ENCODE assay signal across 8 mouse cellular contexts in genomic region chr1:77461877-77462615, GRCm38 (mm10). TPM values are rescaled to one million over a fixed set of nuclear protein-coding genes. Genes with fewer than 3 reads are reported as not detected.
DNase-seq lines count a peak whose midpoint lies in the region; ATAC-seq and TF ChIP-seq lines count a peak whose summit lies in the region.
"Had no signal": no experiment of that assay in that cellular context is flagged by ENCODE, and none has a peak within 500 bp of the region (broad histone marks: within the 10 kb centered on the region; RNA-seq: fewer than 3 reads in every experiment).

No protein-coding gene starts in this region.

- ATAC-seq in midbrain, embryonic 16.5 days: no peak
- ATAC-seq in stomach, embryonic 14.5 days (ENCODE audit: insufficient number of reproducible peaks, insufficient read depth, low FRiP score, low read depth): peak; percentile 49; the same call in 1 of the 2 replicates
- ATAC-seq in liver, postnatal 0 days: no peak
- ATAC-seq in cerebellum, adult (ENCODE audit: insufficient number of reproducible peaks, low FRiP score, low TSS enrichment): no peak

- WGBS in midbrain, embryonic 10.5 days: 11% methylated on average over 3 of the region's 3 CpGs
- whole genome bisulfite sequencing in midbrain, embryonic 16.5 days: 11% methylated on average over 3 of the region's 3 CpGs
- 41% methylated on average over 3 of the region's 3 CpGs for WGBS in stomach, embryonic 14.5 days
- WGBS in liver, postnatal 0 days (ENCODE audit: insufficient replicate concordance): 41% methylated on average over 3 of the region's 3 CpGs

- no peak overlapping the region for H3K9ac ChIP-seq in midbrain, embryonic 16.5 days (ENCODE audit: low read depth, low read length)
- no peak overlapping the region for H3K9ac ChIP-seq in stomach, embryonic 14.5 days (replicated peaks; ENCODE audit: low read depth, low read length)
- no peak overlapping the region for H3K9ac ChIP-seq in liver, postnatal 0 days (replicated peaks)

- H3K4me3 ChIP-seq in midbrain, embryonic 10.5 days: no peak overlapping the region
- no peak overlapping the region for H3K4me3 ChIP-seq in midbrain, embryonic 16.5 days (ENCODE audit: low read depth, low read length)
- H3K4me3 ChIP-seq in stomach, embryonic 14.5 days (ENCODE audit: low read depth, low read length): no peak overlapping the region
- H3K4me3 ChIP-seq in liver, postnatal 0 days (ENCODE audit: low read depth, low read length): no peak overlapping the region

- no peak for TF ChIP-seq CTCF in liver, postnatal 0 days (IDR thresholded peaks at IDR 0.05; ENCODE audit: low read depth)

- intact Hi-C loops in heart, postnatal 36 days (cut with DNase I): loop anchor here (2.0 kb wide), 3 partner anchors 19 to 265 kb away; no protein-coding TSS in a partner anchor

- H3K4me2 ChIP-seq in midbrain, embryonic 16.5 days (ENCODE audit: low read length): no peak overlapping the region
- H3K4me2 ChIP-seq in stomach, embryonic 14.5 days (replicated peaks; ENCODE audit: low read depth, low read length): no peak overlapping the region
- no peak overlapping the region for H3K4me2 ChIP-seq in liver, postnatal 0 days (ENCODE audit: low read depth, low read length)

- peaks cover 45% of the 10 kb centered on the region for H3K27me3 ChIP-seq in midbrain, embryonic 10.5 days (ENCODE audit: low read depth, poor library complexity, severe bottlenecking)
- no peaks in the 10 kb centered on the region for H3K27me3 ChIP-seq in midbrain, embryonic 16.5 days (ENCODE audit: control insufficient read depth, insufficient read depth, low read depth, low read length)
- no peaks in the 10 kb centered on the region for H3K27me3 ChIP-seq in stomach, embryonic 14.5 days (ENCODE audit: control insufficient read depth, insufficient read depth, low read length)
- no peaks in the 10 kb centered on the region for H3K27me3 ChIP-seq in liver, postnatal 0 days (ENCODE audit: insufficient read depth, low read length)

- peaks cover 40% of the 10 kb centered on the region for H3K4me1 ChIP-seq in midbrain, embryonic 10.5 days
- peaks cover 4% of the 10 kb centered on the region for H3K4me1 ChIP-seq in midbrain, embryonic 16.5 days (ENCODE audit: control insufficient read depth, insufficient read depth, low read length)
- H3K4me1 ChIP-seq in stomach, embryonic 14.5 days (ENCODE audit: control insufficient read depth, insufficient read depth, low read length): peaks cover 2% of the 10 kb centered on the region; the same call in 1 of the 2 replicates
- peaks cover 3% of the 10 kb centered on the region; the same call in 1 of the 2 replicates for H3K4me1 ChIP-seq in liver, postnatal 0 days (ENCODE audit: insufficient read depth)

- TF ChIP-seq EP300 in liver, postnatal 0 days (IDR thresholded peaks at IDR 0.05; ENCODE audit: low read depth): no peak

- H3K9me3 ChIP-seq in midbrain, embryonic 10.5 days (replicated peaks): no peaks in the 10 kb centered on the region
- H3K9me3 ChIP-seq in midbrain, embryonic 16.5 days (replicated peaks; ENCODE audit: control insufficient read depth, low read length, poor library complexity, severe bottlenecking): no peaks in the 10 kb centered on the region
- H3K9me3 ChIP-seq in stomach, embryonic 14.5 days (ENCODE audit: control insufficient read depth, low read depth, low read length): no peaks in the 10 kb centered on the region
- no peaks in the 10 kb centered on the region for H3K9me3 ChIP-seq in liver, postnatal 0 days (ENCODE audit: low read length)

- no peak for DNase-seq in midbrain, embryonic 10.5 days (ENCODE audit: low spot score)
- peak; percentile 44 for DNase-seq in fibroblast of lung, adult 2 months (ENCODE audit: low read depth)
- peak; percentile 19 to 26 for DNase-seq in heart, postnatal 36 days
- DNase-seq in liver, postnatal 0 days: no peak
- DNase-seq: kidney, adult 8-10 months had no signal

- no peaks in the 10 kb centered on the region for H3K36me3 ChIP-seq in midbrain, embryonic 10.5 days
- H3K36me3 ChIP-seq in midbrain, embryonic 16.5 days (ENCODE audit: control insufficient read depth, insufficient read depth, low read length): no peaks in the 10 kb centered on the region
- no peaks in the 10 kb centered on the region for H3K36me3 ChIP-seq in stomach, embryonic 14.5 days (ENCODE audit: control insufficient read depth, insufficient read depth, low read length)
- H3K36me3 ChIP-seq in liver, postnatal 0 days (replicated peaks; ENCODE audit: insufficient read depth, low read length): no peaks in the 10 kb centered on the region

- H3K27ac ChIP-seq in midbrain, embryonic 10.5 days (replicated peaks): 0 out of 2 replicates have a peak overlapping the region, but pooled peaks have one; percentile 7
- H3K27ac ChIP-seq in midbrain, embryonic 16.5 days (ENCODE audit: low read length): no peak overlapping the region
- H3K27ac ChIP-seq in stomach, embryonic 14.5 days (ENCODE audit: low read length): peak overlapping the region; percentile 28; the same call in 1 of the 2 replicates
- no peak overlapping the region for H3K27ac ChIP-seq in liver, postnatal 0 days (ENCODE audit: low read depth)

RNA-seq across cellular contexts. Expression of gene Epha4, which starts 52.8 kb away (rescaled TPM):
- 17.1 and 22.9 TPM in 2 replicates for polyA plus RNA-seq in midbrain, embryonic 10.5 days (2016; fragmentation: Nextera tagmentation; extraction: Ambion mirVana)
- 30.4 and 36.8 TPM in 2 replicates for polyA plus RNA-seq in midbrain, embryonic 16.5 days (2015; fragmentation: Nextera tagmentation; extraction: Ambion mirVana)
- 10 to 100 TPM; 21.9 to 26.5 TPM for total RNA-seq in heart, postnatal 36 days (2021)
- polyA plus RNA-seq in stomach, embryonic 14.5 days (2014; fragmentation: Nextera tagmentation; extraction: Ambion mirVana): 18.2 and 19.9 TPM in 2 replicates
- 0.34 and 0.51 TPM in 2 replicates for polyA plus RNA-seq in liver, postnatal 0 days (2015; fragmentation: Nextera tagmentation; extraction: Ambion mirVana)

Comparison
In these comparisons a context has a peak if more than half of its experiments do, and no peak if none do; other contexts are left out.
1. H3K27ac ChIP-seq: peak in midbrain, embryonic 10.5 days (single experiment) and stomach, embryonic 14.5 days (single experiment); none in midbrain, embryonic 16.5 days (single experiment) and liver, postnatal 0 days (single experiment).
2. DNase-seq: peak in fibroblast of lung, adult 2 months (single experiment) and heart, postnatal 36 days (2 of 2); none in midbrain, embryonic 10.5 days (single experiment) and liver, postnatal 0 days (single experiment).
3. RNA of gene Epha4, which starts 52.8 kb away (polyA plus RNA-seq): 30.4 to 36.8 TPM in midbrain, embryonic 16.5 days, 18.2 to 19.9 TPM in stomach, embryonic 14.5 days and 17.1 to 22.9 TPM in midbrain, embryonic 10.5 days; 0.34 to 0.51 TPM in liver, postnatal 0 days; every median in the first group is over 10 times any median in the second.